Mouse (Mus musculus): Measurements from ENCODE around the gene Sfmbt2.

DNA sequence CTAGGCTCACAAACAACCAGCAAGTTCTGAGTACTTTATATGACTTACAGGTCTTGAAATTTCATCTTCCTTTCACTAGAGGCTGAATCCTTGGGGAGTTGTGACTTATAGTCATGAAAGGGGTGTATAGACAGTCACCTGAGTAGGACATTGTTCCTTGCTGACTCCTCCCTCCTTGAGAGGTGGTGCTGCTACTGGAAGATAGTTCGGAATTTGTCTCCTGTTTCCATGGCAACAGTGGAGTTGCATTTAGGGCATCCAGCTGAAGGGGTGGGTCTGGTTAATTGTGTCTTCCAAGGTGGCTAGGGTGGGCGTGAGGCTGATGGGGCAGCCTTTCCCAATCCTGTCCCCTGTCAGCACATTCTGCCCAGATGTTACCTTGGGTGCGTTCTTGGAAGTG, 83.3 kb downstream of the Sfmbt2 start:
- TF ChIP-seq CTCF (IDR thresholded peaks at IDR 0.05) = no peak
- TF ChIP-seq EP300 (IDR thresholded peaks at IDR 0.05) = no peak
